Mouse (Mus musculus): ENCODE measurements around the gene Epn1. TPM values are rescaled to one million over a fixed set of nuclear protein-coding genes. Genes with fewer than 3 reads are reported as not detected.

Gene Epn1
- polyA plus RNA-seq, 1 experiment from 2014 or later = 46.3 TPM

- Histone ChIP-seq H3K9ac (replicated peaks; ENCODE audit: low read length) (no peak overlapping the region), H3K27me3 (ENCODE audit: control insufficient read depth, insufficient read depth, low read length) (no peaks in the 10 kb centered on the region), H3K36me3 (replicated peaks; ENCODE audit: control insufficient read depth, insufficient read depth, low read depth, low read length) (no peaks in the 10 kb centered on the region), H3K4me2 (ENCODE audit: low read depth, low read length) (no peak overlapping the region), H3K4me1 (ENCODE audit: control insufficient read depth, insufficient read depth, low read length) (no peaks in the 10 kb centered on the region), H3K4me3 (ENCODE audit: low read depth, low read length) (no peak overlapping the region), H3K9me3 (replicated peaks; ENCODE audit: control insufficient read depth, low read length) (no peaks in the 10 kb centered on the region), H3K27ac (replicated peaks; ENCODE audit: low read depth, low read length) (no peak overlapping the region)
- 79% methylated on average over 4 of the region's 4 CpGs for WGBS
- DNase-seq (ENCODE audit: low spot score) (no peak), ATAC-seq (replicated peaks; ENCODE audit: insufficient number of reproducible peaks, low FRiP score, low TSS enrichment, low read depth) (no peak)
Measured at GRCm38 (mm10) chr7:5108272-5108671, 28.2 kb downstream of the Epn1 start.

GRCm38 (mm10) chr7:5109301-5109700 is 29.3 kb downstream of the Epn1 start:
- Histone ChIP-seq H3K4me2 (ENCODE audit: low read depth, low read length) (no peak overlapping the region), H3K9ac (replicated peaks; ENCODE audit: low read length) (no peak overlapping the region), H3K27me3 (ENCODE audit: control insufficient read depth, insufficient read depth, low read length) (no peaks in the 10 kb centered on the region), H3K27ac (replicated peaks; ENCODE audit: low read depth, low read length) (no peak overlapping the region), H3K36me3 (replicated peaks; ENCODE audit: control insufficient read depth, insufficient read depth, low read depth, low read length) (no peaks in the 10 kb centered on the region), H3K9me3 (replicated peaks; ENCODE audit: control insufficient read depth, low read length) (no peaks in the 10 kb centered on the region), H3K4me1 (ENCODE audit: control insufficient read depth, insufficient read depth, low read length) (no peaks in the 10 kb centered on the region), H3K4me3 (ENCODE audit: low read depth, low read length) (no peak overlapping the region)
- ATAC-seq (replicated peaks; ENCODE audit: insufficient number of reproducible peaks, low FRiP score, low TSS enrichment, low read depth) = no peak
- no peak for DNase-seq (ENCODE audit: low spot score)
- WGBS = 84% methylated on average over 8 of the region's 8 CpGs

- H3K27ac ChIP-seq (replicated peaks; ENCODE audit: low read depth, low read length) = no peak overlapping the region
- no peaks in the 10 kb centered on the region for H3K36me3 ChIP-seq (replicated peaks; ENCODE audit: control insufficient read depth, insufficient read depth, low read depth, low read length)
- 54% methylated on average over 3 of the region's 3 CpGs for WGBS
- no peak overlapping the region for H3K4me2 ChIP-seq (ENCODE audit: low read depth, low read length)
- no peak for ATAC-seq (replicated peaks; ENCODE audit: insufficient number of reproducible peaks, low FRiP score, low TSS enrichment, low read depth)
- H3K9ac ChIP-seq (replicated peaks; ENCODE audit: low read length) = no peak overlapping the region
- H3K27me3 ChIP-seq (ENCODE audit: control insufficient read depth, insufficient read depth, low read length) = no peaks in the 10 kb centered on the region
- no peak for DNase-seq (ENCODE audit: low spot score)
- no peaks in the 10 kb centered on the region for H3K9me3 ChIP-seq (replicated peaks; ENCODE audit: control insufficient read depth, low read length)
- H3K4me3 ChIP-seq (ENCODE audit: low read depth, low read length) = no peak overlapping the region
- H3K4me1 ChIP-seq (ENCODE audit: control insufficient read depth, insufficient read depth, low read length) = no peaks in the 10 kb centered on the region
Measured at GRCm38 (mm10) chr7:5112701-5113100, 32.7 kb downstream of the Epn1 start.

- no peak within 1 kb of the TSS for H3K27ac ChIP-seq (replicated peaks; ENCODE audit: low read depth, low read length)
- no peak within 1 kb of the TSS for H3K9ac ChIP-seq (replicated peaks; ENCODE audit: low read length)
- no peak within 1 kb of the TSS for H3K4me2 ChIP-seq (ENCODE audit: low read depth, low read length)
- no peak for DNase-seq (ENCODE audit: low spot score)
- H3K36me3 ChIP-seq (replicated peaks; ENCODE audit: control insufficient read depth, insufficient read depth, low read depth, low read length) = no peaks in the 10 kb centered on the region
- H3K4me3 ChIP-seq (ENCODE audit: low read depth, low read length) = no peak within 1 kb of the TSS
- no peaks in the 10 kb centered on the region for H3K4me1 ChIP-seq (ENCODE audit: control insufficient read depth, insufficient read depth, low read length)
- H3K27me3 ChIP-seq (ENCODE audit: control insufficient read depth, insufficient read depth, low read length) = no peaks in the 10 kb centered on the region
- H3K9me3 ChIP-seq (replicated peaks; ENCODE audit: control insufficient read depth, low read length) = no peaks in the 10 kb centered on the region
- WGBS = 88% methylated on average over 3 of the region's 3 CpGs
- ATAC-seq (replicated peaks; ENCODE audit: insufficient number of reproducible peaks, low FRiP score, low TSS enrichment, low read depth) = no peak
Measured at GRCm38 (mm10) chr7:5116850-5117249, 36.8 kb downstream of the Epn1 start, which contains the start of gene Rfpl4. Gene Rfpl4 (minus strand): TSS chr7:5116950.

- ATAC-seq (replicated peaks; ENCODE audit: insufficient number of reproducible peaks, low FRiP score, low TSS enrichment, low read depth) = no peak
- no peaks in the 10 kb centered on the region for H3K9me3 ChIP-seq (replicated peaks; ENCODE audit: control insufficient read depth, low read length)
- H3K27me3 ChIP-seq (ENCODE audit: control insufficient read depth, insufficient read depth, low read length) = no peaks in the 10 kb centered on the region
- no peak overlapping the region for H3K27ac ChIP-seq (replicated peaks; ENCODE audit: low read depth, low read length)
- DNase-seq (ENCODE audit: low spot score) = no peak
- no peak overlapping the region for H3K4me3 ChIP-seq (ENCODE audit: low read depth, low read length)
- H3K9ac ChIP-seq (replicated peaks; ENCODE audit: low read length) = no peak overlapping the region
- no peaks in the 10 kb centered on the region for H3K4me1 ChIP-seq (ENCODE audit: control insufficient read depth, insufficient read depth, low read length)
- no peak overlapping the region for H3K4me2 ChIP-seq (ENCODE audit: low read depth, low read length)
- H3K36me3 ChIP-seq (replicated peaks; ENCODE audit: control insufficient read depth, insufficient read depth, low read depth, low read length) = no peaks in the 10 kb centered on the region
- WGBS = 90% methylated on average over 8 of the region's 8 CpGs
Measured at GRCm38 (mm10) chr7:5125078-5125477, 45.0 kb downstream of the Epn1 start.

GRCm38 (mm10) chr7:5125549-5126406 is 45.7 kb downstream of the Epn1 start, which contains the start of gene Rasl2-9:
Gene Rasl2-9 (minus strand): TSS chr7:5125950.
- 0 out of 2 replicates have a peak, but pooled peaks have one; percentile 39 for ATAC-seq (replicated peaks; ENCODE audit: insufficient number of reproducible peaks, low FRiP score, low TSS enrichment, low read depth)
- H3K9ac ChIP-seq (replicated peaks; ENCODE audit: low read length) = peak within 1 kb of the TSS; percentile 32; the same call in 1 of the 2 replicates
- H3K36me3 ChIP-seq (replicated peaks; ENCODE audit: control insufficient read depth, insufficient read depth, low read depth, low read length) = no peaks in the 10 kb centered on the region
- no peaks in the 10 kb centered on the region for H3K9me3 ChIP-seq (replicated peaks; ENCODE audit: control insufficient read depth, low read length)
- DNase-seq (ENCODE audit: low spot score) = peak; percentile 73
- peak within 1 kb of the TSS; percentile 19 for H3K4me3 ChIP-seq (ENCODE audit: low read depth, low read length)
- no peaks in the 10 kb centered on the region for H3K27me3 ChIP-seq (ENCODE audit: control insufficient read depth, insufficient read depth, low read length)
- H3K27ac ChIP-seq (replicated peaks; ENCODE audit: low read depth, low read length) = no peak within 1 kb of the TSS
- H3K4me2 ChIP-seq (ENCODE audit: low read depth, low read length) = peak within 1 kb of the TSS; percentile 46
- no peaks in the 10 kb centered on the region for H3K4me1 ChIP-seq (ENCODE audit: control insufficient read depth, insufficient read depth, low read length)
- 18% methylated on average over 42 of the region's 42 CpGs for WGBS

Small RNA genes within 50 kb of the gene (microRNA-seq; reads per million reads assigned to microRNA genes)
- not detected for gene Gm26217 (ENCODE audit: borderline number of aligned reads)

Other genes with a start within 250 kb of the Epn1 start
- 0.72 TPM in 2 replicates for gene Shisa7, start 235.5 kb upstream of the Epn1 start, polyA plus RNA-seq (2014; fragmentation: Nextera tagmentation; extraction: Ambion mirVana)
- gene Isoc2b, start 210.0 kb upstream of the Epn1 start, polyA plus RNA-seq (2014; fragmentation: Nextera tagmentation; extraction: Ambion mirVana) = 2.4 and 2.9 TPM in 2 replicates
- 0.70 and 0.72 TPM in 2 replicates for gene Isoc2a, start 203.1 kb upstream of the Epn1 start, polyA plus RNA-seq (2014; fragmentation: Nextera tagmentation; extraction: Ambion mirVana)
- 0.27 TPM in 1 of 2 replicates, not detected in the other for gene Gm36210, start 173.7 kb upstream of the Epn1 start, polyA plus RNA-seq (2014; fragmentation: Nextera tagmentation; extraction: Ambion mirVana)
- gene Zfp628, start 165.0 kb upstream of the Epn1 start, polyA plus RNA-seq (2014; fragmentation: Nextera tagmentation; extraction: Ambion mirVana) = 2.5 and 3.6 TPM in 2 replicates
- gene Nat14, start 158.2 kb upstream of the Epn1 start, polyA plus RNA-seq (2014; fragmentation: Nextera tagmentation; extraction: Ambion mirVana) = 2.7 and 2.8 TPM in 2 replicates
- gene Ssc5d, start 154.4 kb upstream of the Epn1 start, polyA plus RNA-seq (2014; fragmentation: Nextera tagmentation; extraction: Ambion mirVana) = 0.97 and 1.2 TPM in 2 replicates
- gene Sbk2, start 115.8 kb upstream of the Epn1 start, polyA plus RNA-seq (2014; fragmentation: Nextera tagmentation; extraction: Ambion mirVana) = 0.21 TPM in 1 of 2 replicates, not detected in the other
- 0.06 TPM in 1 of 2 replicates, not detected in the other for gene Sbk3, start 109.1 kb upstream of the Epn1 start, polyA plus RNA-seq (2014; fragmentation: Nextera tagmentation; extraction: Ambion mirVana)
- gene Zfp579, start 84.1 kb upstream of the Epn1 start, polyA plus RNA-seq (2014; fragmentation: Nextera tagmentation; extraction: Ambion mirVana) = 25.3 and 28.4 TPM in 2 replicates
- 7.5 and 9.4 TPM in 2 replicates for gene Zfp524, start 65.8 kb upstream of the Epn1 start, polyA plus RNA-seq (2014; fragmentation: Nextera tagmentation; extraction: Ambion mirVana)
- gene Fiz1, start 65.5 kb upstream of the Epn1 start, polyA plus RNA-seq (2014; fragmentation: Nextera tagmentation; extraction: Ambion mirVana) = 42.5 and 43.0 TPM in 2 replicates
- 0.59 TPM in 1 of 2 replicates, not detected in the other for gene Gm44973, start 64.7 kb upstream of the Epn1 start, polyA plus RNA-seq (2014; fragmentation: Nextera tagmentation; extraction: Ambion mirVana)
- gene Zfp865, start 59.9 kb upstream of the Epn1 start, polyA plus RNA-seq (2014; fragmentation: Nextera tagmentation; extraction: Ambion mirVana) = 4.5 and 5.9 TPM in 2 replicates
- gene Ccdc106, start 59.7 kb upstream of the Epn1 start, polyA plus RNA-seq (2014; fragmentation: Nextera tagmentation; extraction: Ambion mirVana) = 14.9 and 15.1 TPM in 2 replicates
- not detected in 2 replicates for gene 4632433K11Rik, start 46.1 kb upstream of the Epn1 start, polyA plus RNA-seq (2014; fragmentation: Nextera tagmentation; extraction: Ambion mirVana)
- gene Zfp784, start 41.8 kb upstream of the Epn1 start, polyA plus RNA-seq (2014; fragmentation: Nextera tagmentation; extraction: Ambion mirVana) = 2.7 and 3.3 TPM in 2 replicates
- gene Zfp580, start 28.7 kb upstream of the Epn1 start, polyA plus RNA-seq (2014; fragmentation: Nextera tagmentation; extraction: Ambion mirVana) = 25.0 and 32.3 TPM in 2 replicates
- gene U2af2, start 18.1 kb upstream of the Epn1 start, polyA plus RNA-seq (2014; fragmentation: Nextera tagmentation; extraction: Ambion mirVana) = 156 and 164 TPM in 2 replicates
- not detected in 2 replicates for gene Rfpl4, start 36.7 kb downstream of the Epn1 start, polyA plus RNA-seq (2014; fragmentation: Nextera tagmentation; extraction: Ambion mirVana)
- gene Rasl2-9, start 45.7 kb downstream of the Epn1 start, polyA plus RNA-seq (2014; fragmentation: Nextera tagmentation; extraction: Ambion mirVana) = 0.28 and 0.35 TPM in 2 replicates
- 0.01 TPM in 1 of 2 replicates, not detected in the other for gene Vmn1r55, start 69.4 kb downstream of the Epn1 start, polyA plus RNA-seq (2014; fragmentation: Nextera tagmentation; extraction: Ambion mirVana)
- not detected in 2 replicates for gene Vmn1r56, start 116.5 kb downstream of the Epn1 start, polyA plus RNA-seq (2014; fragmentation: Nextera tagmentation; extraction: Ambion mirVana)
- not detected in 2 replicates for gene Vmn1r57, start 138.3 kb downstream of the Epn1 start, polyA plus RNA-seq (2014; fragmentation: Nextera tagmentation; extraction: Ambion mirVana)